Mouse (Mus musculus) olfactory bulb, adult 2 months (tissue): ENCODE measurements at regions not wholly inside any gene's neighbourhood (a gene's known extent, or its start where the extent isn't known, plus 50 kb on each side); places are given as distances from the start of the nearest gene placed in this dataset.

Experiments
- H3K27ac ChIP-seq: fragments of 200-500 bp; 2 replicates; pipeline ENCODE4 v1.5.1; 2012; ENCODE audit warnings: low read depth, low read length; ENCODE audit not compliant: insufficient read depth
- H3K4me1 ChIP-seq: fragments of 200-500 bp; 2 replicates; pipeline ENCODE4 v1.6.1; 2012; ENCODE audit warnings: low read length; ENCODE audit not compliant: control insufficient read depth, insufficient read depth
- H3K4me3 ChIP-seq: fragments of 200-500 bp; 2 replicates; pipeline ENCODE4 v1.5.1; 2012; ENCODE audit warnings: mild to moderate bottlenecking, low read depth, low read length, moderate library complexity; ENCODE audit not compliant: insufficient read depth
- CTCF ChIP-seq: fragments of 200-500 bp; IDR thresholded peaks from 2 replicates; pipeline ENCODE4 v1.5.1; 2012; ENCODE audit warnings: low read depth, mild to moderate bottlenecking, low read length, moderate library complexity; ENCODE audit not compliant: insufficient read depth
- POLR2A ChIP-seq: fragments of 200-500 bp; IDR thresholded peaks from 2 replicates; pipeline ENCODE4 v1.6.1; 2012; ENCODE audit warnings: mild to moderate bottlenecking, low read depth, low read length, moderate library complexity; ENCODE audit not compliant: insufficient read depth
- WGBS: fragments of 180-500 bp; shearing (Covaris S2); methylation state at CpG from one replicate; pipeline ENCODE4 v1.1.7; 2018; 5-methylcytosine and 5-hydroxymethylcytosine counted together

DNA sequence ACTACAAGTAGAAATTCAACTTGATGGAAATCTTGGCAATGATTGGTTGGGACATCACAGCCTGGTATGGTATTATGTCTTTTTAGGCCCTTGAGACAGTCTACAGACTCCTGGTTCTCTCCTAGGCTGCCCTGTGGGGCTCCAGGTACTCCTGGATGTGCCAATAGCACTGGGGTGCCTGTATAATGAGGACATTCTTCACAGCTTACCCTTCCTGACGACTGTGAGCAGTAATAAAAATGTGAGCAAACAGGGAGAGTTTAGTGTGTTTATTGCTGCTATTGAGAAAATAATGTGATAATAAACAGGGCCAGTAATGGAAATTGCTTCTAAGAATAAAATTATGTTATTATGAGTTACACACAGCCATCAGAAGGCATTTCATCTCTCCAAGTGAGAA, 150.2 kb downstream of the Fam84a start:
- H3K4me1 ChIP-seq: no peaks in the 10 kb centered on the region
- WGBS: 70% methylated on average over 1 of the region's 1 CpGs
- H3K4me3 ChIP-seq: no peak overlapping the region
- H3K27ac ChIP-seq: no peak overlapping the region
- TF ChIP-seq CTCF (no peak), POLR2A (no peak)

DNA sequence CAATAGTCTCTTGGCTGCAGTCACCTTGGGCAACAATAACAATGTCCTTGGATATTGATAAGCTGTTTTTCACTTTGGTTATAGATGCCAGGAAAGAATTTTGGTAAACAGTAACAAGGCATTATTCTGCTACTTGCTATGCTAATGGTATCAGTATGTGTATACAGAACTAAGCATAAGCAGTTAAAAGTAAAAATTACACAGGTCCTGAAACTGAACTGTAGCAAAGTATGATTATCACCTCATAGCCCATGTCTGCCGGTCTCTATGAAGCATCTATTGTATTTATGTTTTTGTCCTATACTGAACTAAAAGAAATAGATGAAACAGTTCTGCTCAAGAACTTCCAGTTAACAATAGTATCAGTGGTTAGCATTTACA, 167.5 kb downstream of the Fam84a start:
- WGBS: 43% methylated on average over 1 of the region's 1 CpGs
- H3K27ac ChIP-seq: no peak overlapping the region
- H3K4me3 ChIP-seq: no peak overlapping the region
- TF ChIP-seq CTCF (no peak), POLR2A (no peak)
- no peaks in the 10 kb centered on the region for H3K4me1 ChIP-seq

DNA sequence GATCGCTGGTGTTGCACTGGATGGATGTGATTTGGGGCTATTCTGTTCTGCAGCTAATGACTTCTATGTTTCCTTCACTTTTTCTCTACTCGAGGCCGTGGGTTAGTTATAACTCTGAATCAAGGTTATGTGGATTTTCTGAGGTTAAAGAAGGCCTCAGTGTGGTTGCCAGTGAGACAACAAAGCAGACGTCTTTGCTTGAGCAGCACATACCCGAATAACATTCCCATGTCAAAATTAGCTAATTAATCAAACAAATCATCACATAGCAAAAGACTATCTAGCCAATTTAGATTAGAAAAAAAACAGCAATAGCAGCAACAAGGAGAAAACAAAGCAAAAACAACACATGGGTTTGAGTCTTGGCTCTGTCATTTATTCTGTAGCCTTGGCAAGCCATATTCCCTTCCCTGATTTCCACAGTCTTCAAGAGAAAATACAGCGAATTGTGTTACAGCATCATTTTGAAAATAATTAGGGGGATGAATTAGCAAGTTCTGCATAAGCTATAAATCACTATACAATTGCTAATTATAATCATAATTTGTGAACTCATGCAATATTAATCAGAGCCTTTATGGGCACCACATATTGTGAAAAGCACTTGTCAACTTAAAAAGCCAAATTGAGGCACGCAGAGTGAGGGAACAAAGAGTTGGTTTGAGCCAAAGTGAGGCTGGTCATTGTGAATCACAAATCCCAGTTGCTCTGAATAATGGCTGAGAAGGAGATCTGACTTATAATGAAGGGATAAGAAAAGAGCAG, 168.0 kb downstream of the Fam84a start:
- no peak overlapping the region for H3K27ac ChIP-seq
- H3K4me1 ChIP-seq: no peaks in the 10 kb centered on the region
- no peak overlapping the region for H3K4me3 ChIP-seq
- TF ChIP-seq POLR2A (no peak), CTCF (no peak)
- WGBS: 54% methylated on average over 7 of the region's 7 CpGs

DNA sequence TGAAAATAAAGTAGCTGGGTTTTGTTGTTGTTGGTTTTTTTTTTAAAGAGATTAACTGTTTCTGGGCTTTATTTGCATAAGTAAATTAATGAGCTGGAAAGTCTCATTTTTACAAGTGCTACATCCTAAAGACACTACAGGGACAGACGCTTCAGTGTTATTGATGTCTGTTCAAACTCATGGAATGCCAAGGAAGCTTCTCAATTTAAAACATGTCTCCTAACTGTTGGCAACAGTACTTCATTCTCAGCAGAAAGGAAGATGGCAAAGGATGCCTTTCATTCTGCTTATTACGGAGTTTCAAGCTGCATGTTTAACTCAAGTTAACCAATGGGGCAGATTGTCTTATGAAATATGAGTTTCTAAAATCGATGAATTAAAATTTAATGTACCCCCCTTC, 187.3 kb downstream of the Fam84a start:
- H3K27ac ChIP-seq: no peak overlapping the region
- 87% methylated on average over 3 of the region's 3 CpGs for WGBS
- no peaks in the 10 kb centered on the region for H3K4me1 ChIP-seq
- no peak overlapping the region for H3K4me3 ChIP-seq
- TF ChIP-seq CTCF: no peak
- no peak for TF ChIP-seq POLR2A

DNA sequence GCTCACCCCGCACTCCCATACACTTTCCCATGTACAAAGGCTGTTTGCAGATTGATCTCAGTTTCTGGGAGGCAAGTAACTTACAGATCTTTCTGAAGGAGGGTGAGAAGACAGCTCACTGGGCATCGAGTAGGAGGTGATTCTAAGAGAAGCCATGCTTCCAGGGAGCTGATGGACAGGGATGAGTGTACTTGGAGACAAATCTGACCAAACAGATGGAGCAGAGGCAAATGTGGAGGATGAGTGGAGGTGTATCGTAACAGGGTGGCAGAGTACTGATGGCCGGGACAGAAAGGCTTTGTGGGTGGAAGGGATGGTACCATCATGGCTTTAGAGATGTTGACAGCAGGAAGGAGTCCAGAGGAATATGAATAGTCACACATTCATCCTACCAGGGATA, 212.4 kb downstream of the Fam84a start:
- 94% methylated on average over 4 of the region's 4 CpGs for WGBS
- Histone ChIP-seq H3K27ac (no peak overlapping the region), H3K4me3 (no peak overlapping the region), H3K4me1 (no peaks in the 10 kb centered on the region)
- TF ChIP-seq CTCF: no peak
- no peak for TF ChIP-seq POLR2A

DNA sequence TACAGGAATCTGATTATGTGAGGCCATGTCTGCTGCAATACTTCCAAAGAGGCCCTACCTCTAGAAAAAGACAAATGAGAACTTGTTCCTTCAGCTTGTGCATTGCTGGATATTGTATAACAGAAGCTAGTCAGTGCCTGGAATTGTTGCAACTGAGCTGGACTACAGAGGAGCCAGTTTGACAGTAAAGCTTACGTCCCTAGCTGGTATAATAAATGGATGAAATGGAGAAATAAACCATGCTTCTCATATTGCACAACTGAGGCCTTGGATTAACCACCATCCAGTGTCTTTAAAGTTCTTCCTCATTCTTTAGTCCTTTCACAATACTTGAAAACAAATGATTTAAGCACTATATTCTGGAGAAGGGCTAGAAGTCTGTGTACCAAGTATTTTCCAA, 230.8 kb downstream of the Fam84a start:
- Histone ChIP-seq H3K4me3 (no peak overlapping the region), H3K27ac (no peak overlapping the region), H3K4me1 (no peaks in the 10 kb centered on the region)
- TF ChIP-seq POLR2A (no peak), CTCF (no peak)
- 93% methylated on average over 1 of the region's 1 CpGs for WGBS

DNA sequence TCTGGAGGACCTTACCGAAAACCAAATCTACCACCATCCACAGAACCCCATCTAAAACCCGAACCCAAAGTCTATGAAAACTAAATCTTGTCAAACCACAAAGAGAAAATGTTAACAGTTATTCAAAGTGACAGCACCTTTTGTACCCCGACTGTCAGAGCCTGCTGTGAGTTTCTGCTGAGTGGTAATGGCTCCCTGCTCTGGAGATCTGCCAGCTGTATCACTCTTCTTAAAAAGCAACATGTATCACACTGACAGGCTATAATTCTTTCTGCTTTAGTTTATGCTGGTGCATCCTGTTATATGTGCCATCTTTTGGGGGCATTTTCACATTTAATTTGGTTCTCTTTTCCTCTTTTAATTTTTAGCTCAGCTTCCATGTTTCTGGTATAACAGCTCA, 268.5 kb downstream of the Fam84a start:
- TF ChIP-seq POLR2A: no peak
- no peak for TF ChIP-seq CTCF
- no peak overlapping the region for H3K27ac ChIP-seq
- no peaks in the 10 kb centered on the region for H3K4me1 ChIP-seq
- H3K4me3 ChIP-seq: no peak overlapping the region
- 51% methylated on average over 3 of the region's 3 CpGs for WGBS

DNA sequence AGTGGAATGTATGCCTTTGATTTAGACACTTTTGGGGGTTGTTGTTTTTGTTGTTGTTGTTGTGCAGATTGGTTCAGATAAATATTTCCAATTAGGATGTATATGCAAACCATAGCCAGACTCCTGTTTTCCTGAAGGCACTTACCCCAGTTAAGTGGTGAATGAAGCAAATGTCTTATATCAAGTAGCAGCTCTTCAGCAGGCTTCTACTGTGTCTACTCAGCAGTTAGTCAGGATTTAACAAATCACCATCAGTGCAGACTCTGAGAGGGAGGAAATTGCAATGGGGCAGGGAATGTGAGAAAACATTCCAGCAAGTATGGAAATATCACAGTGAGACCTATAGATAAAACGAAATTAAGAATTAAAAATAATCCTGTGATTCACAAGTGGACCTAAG, 282.7 kb downstream of the Fam84a start:
- H3K27ac ChIP-seq: no peak overlapping the region
- TF ChIP-seq CTCF: no peak
- no peak for TF ChIP-seq POLR2A
- 54% methylated on average over 1 of the region's 1 CpGs for WGBS
- no peak overlapping the region for H3K4me3 ChIP-seq
- no peaks in the 10 kb centered on the region for H3K4me1 ChIP-seq

DNA sequence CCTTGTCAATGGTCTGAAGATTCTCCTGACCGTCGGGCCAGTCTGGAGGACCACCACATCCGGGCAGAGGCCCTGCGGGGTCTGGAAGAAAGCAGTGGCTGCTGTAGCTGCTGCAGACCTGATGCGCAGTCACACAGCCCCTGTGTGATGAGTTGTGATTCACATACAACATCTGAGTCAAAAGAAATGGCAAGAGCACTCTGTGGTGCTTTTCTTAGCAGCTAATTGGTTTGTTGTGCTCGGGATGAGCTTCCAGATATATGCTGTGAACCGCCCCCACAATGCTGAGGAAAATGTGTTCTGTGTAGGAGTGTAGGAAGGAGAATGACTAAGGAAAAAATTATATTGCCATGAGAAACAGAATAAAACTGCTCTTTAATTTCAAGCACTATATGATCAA, 290.6 kb downstream of the Fam84a start:
- Histone ChIP-seq H3K4me3 (no peak overlapping the region), H3K4me1 (peaks cover 5% of the 10 kb centered on the region), H3K27ac (peak overlapping the region; percentile 95)
- 53% methylated on average over 7 of the region's 7 CpGs for WGBS
- TF ChIP-seq CTCF (no peak), POLR2A (no peak)
